Mouse (Mus musculus) 416B (cell line): ENCODE data around the gene Rag1.

Source experiments
- DNase-seq: peaks from one replicate; pipeline ENCODE4 v3.0.0; 2011; ENCODE audit warnings: low read depth

The Rag1 gene

GRCm38 (mm10) chr2:101591356-101591755 is 57.9 kb downstream of the Rag1 start:
- DNase-seq, result no peak
